Mouse (Mus musculus) heart, postnatal 0 days (tissue): ENCODE results near the gene Csnk2a1. TPM values are rescaled to one million over a fixed set of nuclear protein-coding genes. Genes with fewer than 3 reads are reported as not detected.
A peak's percentile ranks its signal among the peaks of the same experiment; 100 is the strongest.
"Not testable (repeated sequence)": the region's sequence is repeated elsewhere in the genome, so short reads cannot be mapped to it uniquely, and the experiment has no call there.

ENCODE experiments used
- ATAC-seq: fragments of 200-750 bp; cut with Nextera tagmentation; 2 replicates; pipeline ENCODE4 v1.8.0; 2017; ENCODE audit warnings: low read depth, moderate number of reproducible peaks, moderate library complexity; ENCODE audit not compliant: insufficient read depth
- DNase-seq: peaks from one replicate; pipeline ENCODE4 v3.0.0-alpha.2; 2016; ENCODE audit warnings: low spot score
- H3K27ac ChIP-seq: fragments of 300-500 bp; sonication (generic); 2 replicates; pipeline ENCODE4 v1.5.1; 2014; ENCODE audit warnings: low read depth, mild to moderate bottlenecking
- H3K27me3 ChIP-seq: fragments of 300-500 bp; sonication (generic); 2 replicates; pipeline ENCODE4 v1.6.1; 2014; ENCODE audit warnings: low read length, mixed read lengths; ENCODE audit not compliant: control insufficient read depth, insufficient read depth
- H3K36me3 ChIP-seq: fragments of 300-500 bp; sonication (generic); replicated peaks from 2 replicates; pipeline ENCODE4 v1.6.1; 2014; ENCODE audit warnings: low read length, mixed read lengths; ENCODE audit not compliant: control insufficient read depth, insufficient read depth
- H3K4me1 ChIP-seq: fragments of 300-500 bp; sonication (generic); 2 replicates; pipeline ENCODE4 v1.6.1; 2014; ENCODE audit warnings: antibody characterized with exemption; ENCODE audit not compliant: control insufficient read depth, insufficient read depth
- H3K4me2 ChIP-seq: fragments of 300-500 bp; sonication (generic); 2 replicates; pipeline ENCODE4 v1.6.1; 2014; ENCODE audit warnings: low read depth, mild to moderate bottlenecking, low read length, moderate library complexity
- H3K4me3 ChIP-seq: fragments of 300-500 bp; sonication (generic); 2 replicates; pipeline ENCODE4 v1.5.1; 2014; ENCODE audit warnings: low read depth, low read length
- H3K9ac ChIP-seq: fragments of 300-500 bp; sonication (generic); replicated peaks from 2 replicates; pipeline ENCODE4 v1.6.1; 2014; ENCODE audit warnings: low read depth, low read length, mixed read lengths
- H3K9me3 ChIP-seq: fragments of 300-500 bp; sonication (generic); replicated peaks from 2 replicates; pipeline ENCODE4 v1.6.1; 2016; ENCODE audit warnings: low read length; ENCODE audit not compliant: control insufficient read depth
- CTCF ChIP-seq: IDR thresholded peaks from 2 replicates; pipeline ENCODE4 v1.5.1; 2016; ENCODE audit warnings: antibody characterized with exemption, control low read depth, low read depth
- EP300 ChIP-seq: IDR thresholded peaks from 2 replicates; pipeline ENCODE4 v1.6.1; 2016; ENCODE audit warnings: antibody characterized with exemption, low read depth
- WGBS: fragments of 180-500 bp; shearing (Covaris S2); extraction: QIAGEN DNeasy Blood & Tissue Kit; methylation state at CpG from one replicate; pipeline ENCODE4 v1.1.7; 2014; 5-methylcytosine and 5-hydroxymethylcytosine counted together
- polyA plus RNA-seq: library from polyadenylated mRNA; unstranded; fragments of >200 nt; fragmentation: Nextera tagmentation; extraction: Ambion mirVana; gene quantifications from 2 replicates; pipeline ENCODE4 v1.2.1, GENCODE M21; 2015
- total RNA-seq: library from RNA; depleted of rRNA; stranded (reverse); fragments of >200 nt; gene quantifications from 2 replicates; pipeline ENCODE4 v1.2.3, GENCODE M21; 2014; ENCODE audit warnings: low replicate concordance

Gene Csnk2a1
- total and polyA plus RNA-seq, 2 experiments from 2014 or later = 74.4 to 89.5 TPM

DNA sequence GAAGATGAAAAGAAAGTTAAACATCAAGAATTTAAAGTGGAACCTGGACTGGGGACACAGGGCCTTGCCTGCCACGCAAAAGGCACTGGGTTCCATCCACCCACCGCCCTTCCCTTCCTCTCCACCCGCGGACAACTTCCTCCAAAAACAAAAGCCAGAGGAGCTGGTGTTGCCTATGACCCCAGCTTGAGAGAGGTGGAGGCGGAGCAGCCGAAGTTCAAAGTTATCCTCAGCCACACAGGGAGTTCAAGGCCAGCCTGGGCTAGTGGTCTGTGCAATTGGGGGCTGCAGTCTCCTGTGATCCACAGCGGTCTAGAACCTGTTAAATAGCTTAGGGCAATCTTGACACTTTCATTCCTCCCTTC, 33.3 kb upstream of the Csnk2a1 start:
- ATAC-seq (no peak), DNase-seq (no peak)
- Histone ChIP-seq H3K27ac (no peak overlapping the region), H3K4me2 (no peak overlapping the region), H3K36me3 (no peaks in the 10 kb centered on the region), H3K27me3 (no peaks in the 10 kb centered on the region), H3K9me3 (no peaks in the 10 kb centered on the region), H3K4me3 (no peak overlapping the region), H3K9ac (no peak overlapping the region), H3K4me1 (0 out of 2 replicates have a peak, but pooled peaks cover 5% of the 10 kb centered on the region)
- 69% methylated on average over 7 of the region's 7 CpGs for WGBS
- TF ChIP-seq CTCF (no peak), EP300 (no peak)

DNA sequence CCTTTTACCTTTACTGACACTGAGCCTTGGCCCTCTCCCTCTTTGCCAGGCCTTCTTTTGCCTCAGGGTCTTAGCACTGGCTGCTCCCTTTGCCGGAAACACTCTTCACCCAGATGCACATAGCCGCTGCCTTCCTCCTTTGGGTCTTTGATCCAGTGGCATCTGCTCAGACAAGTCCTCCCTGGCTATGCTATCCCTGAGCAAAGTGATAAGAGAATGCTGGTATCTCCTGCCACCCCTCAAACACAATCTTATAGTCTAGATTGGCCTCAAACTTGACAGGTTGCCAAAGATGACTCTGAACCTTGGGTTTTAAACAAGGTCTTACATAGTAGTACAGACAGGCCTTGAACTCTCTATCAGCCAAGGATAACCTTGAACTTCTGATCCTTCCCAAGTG, 32.1 kb upstream of the Csnk2a1 start:
- DNase-seq = no peak
- TF ChIP-seq EP300 (no peak), CTCF (no peak)
- ATAC-seq = no peak
- Histone ChIP-seq H3K27ac (no peak overlapping the region), H3K9ac (no peak overlapping the region), H3K4me2 (no peak overlapping the region), H3K27me3 (no peaks in the 10 kb centered on the region), H3K4me1 (no peaks in the 10 kb centered on the region), H3K36me3 (no peaks in the 10 kb centered on the region), H3K4me3 (no peak overlapping the region), H3K9me3 (no peaks in the 10 kb centered on the region)
- 93% methylated on average over 2 of the region's 2 CpGs for WGBS

- no peak for ATAC-seq
Measured at GRCm38 (mm10) chr2:152196896-152197295, 29.7 kb upstream of the Csnk2a1 start.

DNA sequence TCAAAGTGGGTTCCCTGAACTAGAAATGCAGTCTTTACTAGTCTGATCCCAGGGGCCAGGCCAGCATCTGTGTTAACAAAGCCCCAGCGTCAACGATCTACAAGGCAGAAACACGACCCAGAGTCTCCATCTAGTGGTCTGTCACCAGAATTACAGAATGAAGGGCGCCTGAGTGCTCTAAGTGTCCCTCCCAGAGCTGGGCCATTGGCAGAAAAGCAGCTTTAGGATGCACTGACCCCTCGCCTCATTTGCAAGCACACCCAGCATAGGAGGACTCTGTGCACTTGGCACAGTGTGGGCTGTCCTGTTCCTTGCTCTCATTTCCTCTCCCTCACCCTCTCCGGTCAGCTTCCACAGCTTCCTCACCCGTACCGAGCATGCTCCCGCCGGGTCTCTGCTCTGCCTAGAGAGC, 29.3 kb upstream of the Csnk2a1 start:
- Histone ChIP-seq H3K4me3 (no peak overlapping the region), H3K27ac (no peak overlapping the region), H3K27me3 (no peaks in the 10 kb centered on the region), H3K4me2 (no peak overlapping the region), H3K9ac (no peak overlapping the region), H3K9me3 (no peaks in the 10 kb centered on the region), H3K4me1 (no peaks in the 10 kb centered on the region), H3K36me3 (no peaks in the 10 kb centered on the region)
- peak; percentile 89 for TF ChIP-seq CTCF
- TF ChIP-seq EP300 = no peak
- ATAC-seq (peak; percentile 68), DNase-seq (peak; percentile 83)
- WGBS = 42% methylated on average over 10 of the region's 10 CpGs

More at GRCm38 (mm10) chr2:152196896-152197295, 29.7 kb upstream of the Csnk2a1 start:
- no peak overlapping the region for H3K4me3 ChIP-seq
- H3K27me3 ChIP-seq = no peaks in the 10 kb centered on the region
- no peak overlapping the region for H3K27ac ChIP-seq
- H3K36me3 ChIP-seq = no peaks in the 10 kb centered on the region
- no peak for DNase-seq
- WGBS = 30% methylated on average over 3 of the region's 3 CpGs
- no peak overlapping the region for H3K9ac ChIP-seq
- no peaks in the 10 kb centered on the region for H3K9me3 ChIP-seq
- no peak for TF ChIP-seq EP300
- no peak for TF ChIP-seq CTCF
- no peak overlapping the region for H3K4me2 ChIP-seq
- no peaks in the 10 kb centered on the region for H3K4me1 ChIP-seq

DNA sequence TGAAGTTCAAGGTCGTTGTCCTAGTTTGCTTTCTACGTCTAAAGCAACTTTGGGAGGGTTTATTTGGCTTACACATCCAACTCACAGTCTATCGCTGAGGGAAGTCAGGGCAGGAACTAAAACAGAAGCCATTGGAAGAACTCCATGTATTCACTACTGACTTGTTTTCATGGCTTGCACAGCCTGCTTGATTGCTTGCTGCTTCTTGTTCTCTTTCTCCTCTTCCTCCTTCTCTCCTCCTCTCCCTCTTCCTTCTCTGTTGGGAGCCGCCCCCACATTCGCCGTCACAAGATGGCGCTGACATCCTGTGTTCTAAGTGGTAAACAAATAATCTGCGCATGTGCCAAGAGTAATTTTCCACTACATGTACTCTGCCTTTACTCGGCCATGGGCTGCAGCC, 20.5 kb upstream of the Csnk2a1 start:
- not testable (repeated sequence) for H3K27me3 ChIP-seq, H3K36me3 ChIP-seq, H3K4me2 ChIP-seq, H3K9me3 ChIP-seq, H3K4me3 ChIP-seq, ATAC-seq, H3K27ac ChIP-seq, DNase-seq, H3K9ac ChIP-seq, H3K4me1 ChIP-seq
- WGBS = 87% methylated on average over 7 of the region's 9 CpGs

GRCm38 (mm10) chr2:152211871-152212270, 14.8 kb upstream of the Csnk2a1 start:
- H3K9me3 ChIP-seq = no peaks in the 10 kb centered on the region

More at GRCm38 (mm10) chr2:152211871-152212270, 14.8 kb upstream of the Csnk2a1 start:
- DNase-seq (no peak), ATAC-seq (no peak)
- Histone ChIP-seq H3K4me3 (no peak overlapping the region), H3K4me1 (no peaks in the 10 kb centered on the region), H3K4me2 (no peak overlapping the region), H3K9ac (no peak overlapping the region), H3K36me3 (no peaks in the 10 kb centered on the region), H3K27ac (no peak overlapping the region), H3K27me3 (no peaks in the 10 kb centered on the region)
- TF ChIP-seq CTCF (no peak), EP300 (no peak)
- 47% methylated on average over 3 of the region's 3 CpGs for WGBS
